Mouse (Mus musculus) stomach, embryonic 16.5 days (tissue): Measurements from ENCODE around the gene 1700001C19Rik. TPM values are rescaled to one million over a fixed set of nuclear protein-coding genes. Genes with fewer than 3 reads are reported as not detected.
A peak's percentile ranks its signal among the peaks of the same experiment; 100 is the strongest.

ENCODE experiments used
- ATAC-seq: fragments of 200-750 bp; cut with Nextera tagmentation; 2 replicates; pipeline ENCODE4 v1.8.0; 2017; ENCODE audit warnings: moderate number of reproducible peaks, moderate TSS enrichment; ENCODE audit not compliant: insufficient read depth, low FRiP score
- H3K27ac ChIP-seq: fragments of 300-500 bp; sonication (generic); 2 replicates; pipeline ENCODE4 v1.5.1; 2014; ENCODE audit warnings: low read length
- H3K27me3 ChIP-seq: fragments of 300-500 bp; sonication (generic); 2 replicates; pipeline ENCODE4 v1.6.1; 2014; ENCODE audit warnings: low read length, control low read depth, mixed read lengths; ENCODE audit not compliant: control insufficient read depth, insufficient read depth
- H3K36me3 ChIP-seq: fragments of 300-500 bp; sonication (generic); 2 replicates; pipeline ENCODE4 v1.6.1; 2014; ENCODE audit warnings: low read length; ENCODE audit not compliant: control insufficient read depth, insufficient read depth
- H3K4me1 ChIP-seq: fragments of 300-500 bp; sonication (generic); 2 replicates; pipeline ENCODE4 v1.6.1; 2014; ENCODE audit warnings: low read length, control low read depth, mixed read lengths; ENCODE audit not compliant: control insufficient read depth, insufficient read depth
- H3K4me2 ChIP-seq: fragments of 300-500 bp; sonication (generic); 2 replicates; pipeline ENCODE4 v1.6.1; 2014; ENCODE audit warnings: low read depth, low read length, mixed read lengths
- H3K4me3 ChIP-seq: fragments of 300-500 bp; sonication (generic); replicated peaks from 2 replicates; pipeline ENCODE4 v1.5.1; 2014; ENCODE audit warnings: mild to moderate bottlenecking, low read length
- H3K9ac ChIP-seq: fragments of 300-500 bp; sonication (generic); 2 replicates; pipeline ENCODE4 v1.6.1; 2014; ENCODE audit warnings: low read length
- H3K9me3 ChIP-seq: fragments of 300-500 bp; sonication (generic); replicated peaks from 2 replicates; pipeline ENCODE4 v1.6.1; 2016; ENCODE audit warnings: low read length, control low read depth; ENCODE audit not compliant: control insufficient read depth
- WGBS: fragments of 180-500 bp; shearing (Covaris S2); extraction: QIAGEN DNeasy Blood & Tissue Kit; methylation state at CpG from one replicate; pipeline ENCODE4 v1.1.7; 2014; 5-methylcytosine and 5-hydroxymethylcytosine counted together
- polyA plus RNA-seq: library from polyadenylated mRNA; unstranded; fragments of >200 nt; fragmentation: Nextera tagmentation; extraction: Ambion mirVana; gene quantifications from 2 replicates; pipeline ENCODE4 v1.2.1, GENCODE M21; 2015

The 1700001C19Rik gene
- polyA plus RNA-seq, 1 experiment from 2014 or later = 0.21 TPM

DNA sequence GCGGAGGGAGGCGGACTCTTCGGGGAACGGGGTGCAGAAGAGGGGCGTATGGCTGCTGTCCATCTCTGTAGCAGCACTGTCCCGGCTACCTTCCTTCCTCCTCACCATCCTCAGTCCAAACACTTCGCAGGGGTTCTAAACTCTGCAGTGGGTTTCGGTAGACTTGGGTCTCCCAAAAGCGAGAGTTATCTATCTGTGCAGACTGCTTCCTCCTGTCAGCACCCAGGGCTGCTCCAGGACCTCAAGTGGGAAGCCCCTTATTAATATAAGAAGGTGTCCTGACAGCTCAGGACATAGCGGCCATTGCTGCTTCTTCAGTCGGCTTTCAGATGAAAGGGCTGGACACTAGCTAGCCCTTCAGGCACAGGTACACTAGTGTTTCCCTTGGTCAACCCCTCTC, 27.8 kb upstream of the 1700001C19Rik start:
- ATAC-seq = no peak
- 71% methylated on average over 11 of the region's 11 CpGs for WGBS

DNA sequence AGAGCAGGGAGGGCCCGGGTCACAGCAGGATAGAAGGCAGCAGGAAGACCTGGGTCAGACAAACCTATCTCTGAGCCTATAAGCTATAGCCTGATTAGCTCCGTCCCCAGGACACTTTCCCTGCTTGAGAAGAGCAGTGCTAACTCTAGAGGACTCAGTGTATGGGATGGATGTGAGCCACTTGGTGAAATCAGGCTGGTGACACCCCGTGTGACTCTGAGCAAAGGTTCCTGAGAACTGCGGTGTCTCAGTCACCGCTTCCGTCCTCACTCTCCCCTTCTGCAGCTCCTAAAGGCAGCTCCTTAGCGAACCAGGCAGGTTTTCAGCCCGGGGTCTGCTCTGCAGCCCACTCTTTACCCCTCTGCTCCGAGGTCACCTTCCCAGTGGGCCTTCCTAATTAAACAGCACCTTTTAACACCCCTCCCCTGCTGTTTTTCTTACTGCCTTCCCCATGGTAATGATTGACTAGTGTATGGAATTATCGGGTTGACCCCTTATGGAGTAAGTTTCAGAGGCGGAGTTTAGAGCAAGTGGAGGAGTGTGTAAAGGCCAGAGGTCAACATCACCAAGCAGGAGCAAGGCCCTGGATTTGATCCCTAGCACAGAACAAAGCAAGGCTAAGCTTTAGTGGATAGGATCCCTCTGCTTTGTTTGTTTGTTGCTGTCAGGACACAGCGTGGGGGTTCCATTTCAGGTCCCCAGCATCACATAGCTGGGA, 27.2 kb upstream of the 1700001C19Rik start:
- Histone ChIP-seq H3K36me3 (no peaks in the 10 kb centered on the region), H3K27me3 (no peaks in the 10 kb centered on the region), H3K4me3 (no peak overlapping the region), H3K9me3 (no peaks in the 10 kb centered on the region), H3K4me2 (no peak overlapping the region), H3K4me1 (peaks cover 35% of the 10 kb centered on the region), H3K9ac (no peak overlapping the region), H3K27ac (no peak overlapping the region)
- no peak for ATAC-seq
- 49% methylated on average over 12 of the region's 12 CpGs for WGBS

More for the DNA sequence above, 27.8 kb upstream of the 1700001C19Rik start:
- peaks cover 37% of the 10 kb centered on the region for H3K4me1 ChIP-seq
- H3K4me3 ChIP-seq = no peak overlapping the region
- H3K9me3 ChIP-seq = no peaks in the 10 kb centered on the region
- H3K27me3 ChIP-seq = no peaks in the 10 kb centered on the region
- no peak overlapping the region for H3K27ac ChIP-seq
- H3K4me2 ChIP-seq = no peak overlapping the region
- H3K9ac ChIP-seq = no peak overlapping the region
- H3K36me3 ChIP-seq = no peaks in the 10 kb centered on the region

DNA sequence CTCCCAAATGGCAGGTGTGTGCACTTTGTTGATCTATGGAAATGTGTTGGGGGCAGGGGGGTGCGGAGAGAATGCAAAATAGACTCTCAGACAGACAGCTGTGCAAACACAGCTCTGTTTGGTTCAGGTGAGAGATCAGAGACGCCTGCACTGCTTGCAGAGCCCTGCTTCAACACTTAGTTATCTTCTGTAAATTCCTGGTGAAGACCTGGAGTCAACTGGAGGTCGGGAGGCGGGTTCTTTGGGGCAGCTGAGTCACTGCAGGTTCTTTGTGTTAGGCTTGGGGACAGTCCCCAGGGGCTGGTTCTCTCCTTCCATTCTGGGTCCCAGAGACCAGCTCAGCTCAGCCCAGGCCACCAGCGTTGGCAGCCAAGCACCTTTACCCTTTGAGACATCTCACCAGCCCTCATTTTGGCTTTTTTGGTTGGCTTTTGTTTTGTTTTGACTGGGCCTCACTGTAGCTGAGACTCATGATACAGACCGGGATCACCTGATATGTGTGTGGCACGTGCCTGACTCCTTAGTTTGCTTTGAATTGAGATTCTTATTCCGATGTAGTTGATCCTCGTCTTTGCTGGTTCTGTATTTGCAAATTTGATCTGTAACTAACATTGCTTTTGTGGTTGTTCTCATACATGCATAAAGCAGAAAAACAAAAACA, 25.7 kb upstream of the 1700001C19Rik start:
- no peak overlapping the region for H3K4me2 ChIP-seq
- no peak overlapping the region for H3K9ac ChIP-seq
- peak; percentile 79 for ATAC-seq
- H3K27ac ChIP-seq = peak overlapping the region; percentile 82
- H3K4me3 ChIP-seq = no peak overlapping the region
- no peaks in the 10 kb centered on the region for H3K36me3 ChIP-seq
- no peaks in the 10 kb centered on the region for H3K27me3 ChIP-seq
- H3K4me1 ChIP-seq = peaks cover 28% of the 10 kb centered on the region
- WGBS = 40% methylated on average over 9 of the region's 9 CpGs
- no peaks in the 10 kb centered on the region for H3K9me3 ChIP-seq

DNA sequence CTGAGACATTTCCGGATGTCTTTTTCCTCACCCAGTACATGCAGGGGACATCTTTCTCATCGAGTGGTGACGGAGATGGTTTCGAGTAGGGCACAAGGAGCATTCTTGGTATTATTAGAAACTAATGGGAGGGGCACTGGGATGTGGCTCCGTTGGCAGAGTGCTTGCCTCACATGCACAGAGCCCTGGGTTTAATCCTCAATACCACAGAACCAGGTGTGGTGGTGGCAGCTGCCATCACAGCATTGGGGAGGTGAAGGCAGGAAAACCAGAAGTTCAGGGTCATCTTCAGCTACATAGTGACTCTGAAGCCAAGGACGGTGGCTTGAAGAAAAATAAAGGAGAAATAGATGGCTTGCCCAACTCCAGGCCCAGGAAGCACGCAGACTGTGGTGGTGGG, 25.0 kb upstream of the 1700001C19Rik start:
- Histone ChIP-seq H3K9me3 (no peaks in the 10 kb centered on the region), H3K4me1 (peaks cover 26% of the 10 kb centered on the region), H3K4me3 (no peak overlapping the region), H3K9ac (no peak overlapping the region), H3K36me3 (no peaks in the 10 kb centered on the region), H3K4me2 (no peak overlapping the region), H3K27me3 (no peaks in the 10 kb centered on the region), H3K27ac (peak overlapping the region; percentile 82)
- no peak for ATAC-seq
- WGBS = 60% methylated on average over 7 of the region's 7 CpGs

DNA sequence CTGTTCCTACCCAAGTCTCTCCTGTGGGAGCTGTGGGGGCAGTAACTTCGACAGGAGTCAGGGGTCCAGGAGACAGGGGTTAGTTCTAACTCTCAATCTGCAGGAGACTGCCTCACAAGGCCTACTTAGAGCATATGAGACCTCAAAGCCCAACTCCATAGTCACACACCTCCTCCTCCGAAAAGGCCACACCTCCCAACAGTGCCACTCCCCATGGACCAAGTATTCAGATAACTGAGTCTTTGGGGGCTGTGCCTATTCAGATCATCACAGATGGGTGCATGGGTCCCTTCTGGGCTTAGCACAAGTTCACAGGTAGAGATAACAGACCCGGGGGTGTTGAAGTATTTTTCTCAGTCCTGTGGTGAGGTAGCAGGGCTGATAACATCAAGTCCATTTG, 24.5 kb upstream of the 1700001C19Rik start:
- Histone ChIP-seq H3K36me3 (no peaks in the 10 kb centered on the region), H3K27me3 (no peaks in the 10 kb centered on the region), H3K4me1 (peaks cover 26% of the 10 kb centered on the region), H3K9ac (no peak overlapping the region), H3K27ac (peak overlapping the region; percentile 82), H3K4me3 (no peak overlapping the region), H3K9me3 (no peaks in the 10 kb centered on the region), H3K4me2 (no peak overlapping the region)
- no peak for ATAC-seq
- 43% methylated on average over 3 of the region's 3 CpGs for WGBS

DNA sequence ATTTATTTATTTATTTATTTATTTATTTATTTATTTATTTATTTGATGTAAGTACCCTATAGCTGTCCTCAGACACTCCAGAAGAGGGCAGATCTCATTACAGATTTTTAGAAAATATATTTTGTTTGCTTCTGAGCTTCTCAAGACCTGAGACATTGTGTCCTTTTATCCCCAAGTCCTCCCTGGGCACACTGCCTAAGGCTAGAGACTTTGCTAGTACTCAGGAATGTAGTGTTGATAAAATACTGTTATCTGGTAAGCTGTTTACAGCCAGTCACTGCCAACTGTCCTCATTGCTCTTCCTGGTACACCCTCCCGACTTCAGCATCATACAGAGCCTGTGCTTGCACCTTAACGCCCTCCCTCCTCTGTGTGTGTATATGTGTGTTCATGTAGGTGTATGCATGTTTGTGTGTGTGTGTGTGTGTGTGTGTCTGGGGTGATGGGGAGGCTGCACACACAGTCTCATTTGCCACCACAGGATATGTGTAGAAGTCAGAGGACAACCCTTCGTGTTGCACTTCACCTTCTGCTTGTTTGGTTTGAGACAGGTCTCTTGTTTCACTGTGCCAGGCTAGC, 22.3 kb upstream of the 1700001C19Rik start:
- H3K9me3 ChIP-seq = no peaks in the 10 kb centered on the region
- H3K9ac ChIP-seq = no peak overlapping the region
- H3K36me3 ChIP-seq = no peaks in the 10 kb centered on the region
- H3K4me3 ChIP-seq = no peak overlapping the region
- no peaks in the 10 kb centered on the region for H3K27me3 ChIP-seq
- WGBS = 50% methylated on average over 3 of the region's 3 CpGs
- no peak for ATAC-seq
- H3K4me1 ChIP-seq = peaks cover 20% of the 10 kb centered on the region
- no peak overlapping the region for H3K4me2 ChIP-seq
- no peak overlapping the region for H3K27ac ChIP-seq

DNA sequence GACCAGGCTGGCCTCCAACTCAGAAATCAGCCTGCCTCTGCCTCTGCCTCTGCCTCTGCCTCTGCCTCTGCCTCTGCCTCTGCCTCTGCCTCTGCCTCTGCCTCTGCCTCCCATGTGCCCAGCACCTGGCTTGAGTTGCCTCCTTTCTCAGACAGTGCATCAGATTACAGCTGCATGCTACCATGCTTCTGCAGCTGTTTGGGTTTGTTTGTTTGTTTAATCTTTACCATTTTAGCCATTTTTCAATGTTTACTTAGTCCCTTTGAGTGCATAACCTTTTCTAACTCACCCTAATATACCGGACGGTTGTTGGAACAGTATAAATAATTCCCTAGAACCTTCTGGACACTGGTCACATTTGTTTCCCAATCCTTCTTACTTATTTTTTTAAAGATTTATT, 21.8 kb upstream of the 1700001C19Rik start:
- no peak overlapping the region for H3K4me3 ChIP-seq
- H3K27me3 ChIP-seq = no peaks in the 10 kb centered on the region
- no peaks in the 10 kb centered on the region for H3K36me3 ChIP-seq
- H3K9ac ChIP-seq = no peak overlapping the region
- no peak overlapping the region for H3K27ac ChIP-seq
- no peak for ATAC-seq
- H3K4me2 ChIP-seq = no peak overlapping the region
- H3K4me1 ChIP-seq = peaks cover 21% of the 10 kb centered on the region
- H3K9me3 ChIP-seq = no peaks in the 10 kb centered on the region
- WGBS = 81% methylated on average over 2 of the region's 2 CpGs

DNA sequence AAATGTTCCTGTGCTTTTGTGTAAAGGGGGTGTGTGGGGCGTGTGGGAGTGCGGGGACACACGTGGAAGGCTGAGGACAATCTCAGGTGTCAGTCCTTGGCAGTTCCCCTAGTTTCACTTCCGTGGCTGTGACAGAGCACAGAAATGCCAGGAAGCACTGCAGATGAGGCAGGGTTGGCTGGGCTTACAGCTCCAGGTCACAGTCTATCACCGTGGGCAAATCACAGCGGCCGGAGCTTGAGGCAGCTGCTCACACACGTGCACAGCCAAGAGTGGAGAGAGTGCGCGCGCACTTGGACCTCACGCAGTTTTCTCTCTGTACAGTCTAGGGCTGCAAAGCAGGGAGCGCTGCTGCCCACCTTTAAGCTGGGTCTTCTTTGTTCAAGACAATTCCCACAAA, 21.1 kb upstream of the 1700001C19Rik start:
- no peak for ATAC-seq
- H3K9me3 ChIP-seq = no peaks in the 10 kb centered on the region
- 76% methylated on average over 13 of the region's 13 CpGs for WGBS

DNA sequence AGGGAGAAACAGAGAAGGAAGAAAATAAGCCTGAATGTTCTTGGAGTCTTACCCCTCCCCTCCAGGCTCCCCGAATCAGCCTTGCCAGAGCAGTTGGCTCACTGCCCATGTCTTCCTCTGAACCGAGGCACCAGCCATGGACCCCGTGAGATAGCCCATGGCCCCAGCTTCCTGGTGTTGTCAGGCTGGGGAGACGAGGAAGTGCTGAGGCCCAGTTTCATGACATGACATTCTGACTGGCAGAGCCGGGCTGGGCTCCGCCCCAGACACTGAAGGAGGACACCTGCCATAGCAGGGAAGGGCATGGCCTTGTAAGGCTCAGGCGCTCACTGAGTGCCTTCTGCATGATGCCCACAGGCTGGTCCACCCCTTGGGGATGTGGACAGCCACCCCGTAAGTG, 17.5 kb upstream of the 1700001C19Rik start:
- H3K4me1 ChIP-seq = peaks cover 24% of the 10 kb centered on the region
- no peaks in the 10 kb centered on the region for H3K27me3 ChIP-seq
- H3K27ac ChIP-seq = no peak overlapping the region; the same call in 1 of the 2 replicates
- H3K9me3 ChIP-seq = no peaks in the 10 kb centered on the region
- H3K4me3 ChIP-seq = no peak overlapping the region
- 42% methylated on average over 8 of the region's 8 CpGs for WGBS
- H3K36me3 ChIP-seq = no peaks in the 10 kb centered on the region
- H3K4me2 ChIP-seq = no peak overlapping the region
- H3K9ac ChIP-seq = no peak overlapping the region
- ATAC-seq = 0 out of 2 replicates have a peak, but pooled peaks have one; percentile 4

More for the DNA sequence above, 21.1 kb upstream of the 1700001C19Rik start:
- Histone ChIP-seq H3K27ac (no peak overlapping the region), H3K36me3 (no peaks in the 10 kb centered on the region), H3K4me1 (peaks cover 16% of the 10 kb centered on the region), H3K4me3 (no peak overlapping the region), H3K9ac (no peak overlapping the region), H3K27me3 (no peaks in the 10 kb centered on the region), H3K4me2 (no peak overlapping the region)
